Mouse (Mus musculus) spleen, adult 2 months (tissue): ENCODE data around the gene Nrip1.

Experiments
- CTCF ChIP-seq: fragments of 200-500 bp; IDR thresholded peaks from 2 replicates; pipeline ENCODE4 v1.5.1; 2011; ENCODE audit warnings: mild to moderate bottlenecking, inconsistent platforms; ENCODE audit not compliant: insufficient read depth, insufficient read length, insufficient replicate concordance; ENCODE audit errors: extremely low read depth
- POLR2A ChIP-seq: fragments of 200-500 bp; IDR thresholded peaks from 2 replicates; pipeline ENCODE4 v1.6.1; 2011; ENCODE audit warnings: low read depth, low read length, inconsistent platforms

GRCm38 (mm10) chr16:76355267-76355666 lies 18.4 kb downstream of the Nrip1 start:
- TF ChIP-seq POLR2A: no peak
- no peak for TF ChIP-seq CTCF
